Mouse (Mus musculus) lung, embryonic 15.5 days (tissue): ENCODE measurements around the gene Acp5. TPM values are rescaled to one million over a fixed set of nuclear protein-coding genes. Genes with fewer than 3 reads are reported as not detected.

Source experiments
- ATAC-seq: fragments of 200-750 bp; cut with Nextera tagmentation; 2 replicates; pipeline ENCODE4 v1.8.0; 2017; ENCODE audit warnings: moderate number of reproducible peaks, borderline replicate concordance; ENCODE audit not compliant: low FRiP score, low TSS enrichment; ENCODE audit errors: extremely low read depth
- H3K27ac ChIP-seq: fragments of 300-500 bp; sonication (generic); 2 replicates; pipeline ENCODE4 v1.5.1; 2015; ENCODE audit warnings: moderate library complexity, mild to moderate bottlenecking, inconsistent platforms
- H3K27me3 ChIP-seq: fragments of 300-500 bp; sonication (generic); 2 replicates; pipeline ENCODE4 v1.6.1; 2015; ENCODE audit warnings: inconsistent platforms
- H3K36me3 ChIP-seq: fragments of 300-500 bp; sonication (generic); 2 replicates; pipeline ENCODE4 v1.6.1; 2015; ENCODE audit warnings: inconsistent platforms
- H3K4me1 ChIP-seq: fragments of 300-500 bp; sonication (generic); 2 replicates; pipeline ENCODE4 v1.6.1; 2015; ENCODE audit warnings: inconsistent platforms
- H3K4me2 ChIP-seq: fragments of 300-500 bp; sonication (generic); 2 replicates; pipeline ENCODE4 v1.6.1; 2015; ENCODE audit warnings: inconsistent platforms, mild to moderate bottlenecking, moderate library complexity
- H3K4me3 ChIP-seq: fragments of 300-500 bp; sonication (generic); 2 replicates; pipeline ENCODE4 v1.5.1; 2015; ENCODE audit warnings: mild to moderate bottlenecking, inconsistent platforms
- H3K9ac ChIP-seq: fragments of 300-500 bp; sonication (generic); 2 replicates; pipeline ENCODE4 v1.6.1; 2015; ENCODE audit warnings: inconsistent platforms
- H3K9me3 ChIP-seq: fragments of 300-500 bp; sonication (generic); 2 replicates; pipeline ENCODE4 v1.6.1; 2016; ENCODE audit warnings: inconsistent platforms
- WGBS: fragments of 180-500 bp; shearing (Covaris S2); methylation state at CpG from one replicate; pipeline ENCODE4 v1.1.7; 2015; 5-methylcytosine and 5-hydroxymethylcytosine counted together
- polyA plus RNA-seq: library from polyadenylated mRNA; unstranded; fragments of >200 nt; fragmentation: Nextera tagmentation; extraction: Ambion mirVana; gene quantifications from 2 replicates; pipeline ENCODE4 v1.2.1, GENCODE M21; 2015

Gene Acp5
- polyA plus RNA-seq, 1 experiment from 2014 or later: 6.4 TPM

DNA sequence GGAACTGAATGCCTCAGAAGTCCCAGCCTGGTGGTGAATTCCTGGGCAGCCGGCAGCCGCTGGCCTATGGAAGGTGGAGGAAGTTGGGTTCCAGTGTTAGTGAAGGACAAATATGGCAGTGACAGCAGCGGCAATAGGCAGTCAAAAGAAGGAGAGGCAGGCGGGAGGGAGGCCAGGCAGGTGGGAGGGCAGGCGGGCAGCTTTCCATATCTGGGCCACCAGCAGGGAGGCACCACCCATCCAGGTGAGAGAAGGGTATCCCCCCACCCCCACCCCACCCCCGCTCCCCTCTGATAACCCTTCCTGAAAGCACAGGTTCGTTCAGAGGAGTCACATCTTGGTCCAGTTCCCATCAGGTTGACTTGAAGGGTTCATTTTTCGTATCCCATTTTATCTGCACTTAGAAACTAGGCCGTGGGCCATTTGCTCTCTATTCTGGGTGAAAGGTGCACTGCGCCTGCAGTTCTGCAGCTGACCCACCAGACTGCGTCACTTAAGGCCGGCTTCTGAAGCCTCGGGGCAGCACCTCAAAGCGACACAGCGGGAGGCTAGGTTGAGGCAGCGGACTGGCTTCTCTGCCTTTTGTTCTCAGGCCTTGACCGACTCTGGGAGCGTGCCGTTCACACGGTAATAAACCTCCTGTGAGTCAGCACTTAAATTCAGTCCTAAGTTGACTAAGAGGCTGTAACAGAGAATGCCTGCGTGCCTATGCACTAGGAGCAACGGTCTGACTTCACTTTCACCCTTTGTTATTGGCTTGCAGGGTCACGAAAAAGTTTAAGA is 1.4 kb upstream of the Acp5 start:
- H3K4me1 ChIP-seq: peaks cover 4% of the 10 kb centered on the region; the same call in 1 of the 2 replicates
- H3K9me3 ChIP-seq: no peaks in the 10 kb centered on the region
- ATAC-seq: no peak
- H3K4me2 ChIP-seq: no peak overlapping the region
- no peaks in the 10 kb centered on the region for H3K27me3 ChIP-seq
- 24% methylated on average over 23 of the region's 23 CpGs for WGBS
- H3K36me3 ChIP-seq: no peaks in the 10 kb centered on the region
- no peak overlapping the region for H3K4me3 ChIP-seq
- H3K9ac ChIP-seq: no peak overlapping the region
- no peak overlapping the region for H3K27ac ChIP-seq

DNA sequence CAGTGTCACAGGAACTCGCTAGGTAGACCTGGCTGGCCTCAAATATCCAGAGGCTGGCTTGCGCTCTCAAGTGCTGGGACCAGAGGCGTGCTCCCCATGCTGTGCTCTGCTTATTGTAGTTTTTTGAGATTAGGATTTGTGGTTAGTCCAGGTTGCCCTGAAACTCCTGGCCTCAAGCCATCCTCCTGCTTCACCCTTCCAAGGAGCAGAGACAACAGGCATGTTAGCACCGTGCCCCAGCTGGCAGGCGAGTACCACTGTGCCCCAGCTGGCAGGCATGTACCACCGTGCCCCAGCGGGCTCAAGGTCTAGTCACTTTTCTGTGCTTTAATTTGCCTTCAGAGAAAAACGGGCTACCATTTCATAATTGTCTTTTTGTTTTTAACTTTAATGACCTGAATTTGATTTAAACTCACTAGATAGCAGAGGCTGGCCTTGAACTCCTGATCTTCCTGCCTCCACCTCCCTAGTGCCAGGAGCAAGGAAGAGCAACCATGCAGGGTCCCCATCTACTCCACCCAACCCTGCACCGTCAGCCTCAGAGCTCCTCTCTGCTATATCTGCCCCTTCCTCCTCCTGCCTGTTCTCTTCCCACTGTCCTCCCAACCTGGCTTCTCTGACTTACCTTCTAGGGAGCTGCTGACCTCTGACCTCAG is 395 bp downstream of the Acp5 start:
- H3K9ac ChIP-seq: no peak overlapping the region
- no peak overlapping the region for H3K4me3 ChIP-seq

DNA sequence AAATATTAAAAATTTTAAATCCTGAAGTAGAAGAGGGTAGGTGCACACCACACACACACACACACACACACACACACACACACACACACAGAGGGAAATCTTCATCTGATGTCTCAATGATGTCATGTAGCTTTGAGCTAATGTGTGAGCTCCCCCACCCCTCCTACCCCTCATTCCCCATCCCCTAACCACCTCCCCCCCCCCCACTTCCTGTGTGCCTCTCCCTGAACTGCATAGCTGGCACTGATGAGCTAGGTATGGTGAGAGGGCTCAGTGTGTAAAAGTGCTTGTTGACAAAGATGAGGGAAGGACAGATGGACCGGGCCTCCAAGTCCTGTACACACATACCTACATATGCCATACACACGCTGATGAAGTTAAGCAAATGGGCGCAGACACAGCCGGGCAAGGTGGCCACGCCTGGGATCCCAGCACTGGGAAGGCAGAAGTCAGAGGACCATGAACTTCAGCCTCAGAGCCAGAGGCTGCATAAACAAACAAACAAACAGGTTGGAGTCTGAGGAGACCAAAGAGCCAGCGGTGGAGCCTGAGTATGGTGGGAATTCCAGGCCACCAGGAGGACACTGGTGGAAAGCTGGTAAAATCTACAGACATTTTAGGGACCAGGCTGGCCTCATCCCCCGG is 1.1 kb downstream of the Acp5 start:
- H3K9ac ChIP-seq: no peak overlapping the region
- H3K4me1 ChIP-seq: peaks cover 15% of the 10 kb centered on the region
- 67% methylated on average over 7 of the region's 7 CpGs for WGBS
- no peaks in the 10 kb centered on the region for H3K9me3 ChIP-seq
- H3K4me2 ChIP-seq: no peak overlapping the region
- ATAC-seq: no peak
- H3K27me3 ChIP-seq: no peaks in the 10 kb centered on the region
- no peak overlapping the region for H3K4me3 ChIP-seq
- no peaks in the 10 kb centered on the region for H3K36me3 ChIP-seq
- H3K27ac ChIP-seq: no peak overlapping the region

More for the DNA sequence above, 395 bp downstream of the Acp5 start:
- Histone ChIP-seq H3K9me3 (no peaks in the 10 kb centered on the region), H3K27me3 (no peaks in the 10 kb centered on the region), H3K36me3 (no peaks in the 10 kb centered on the region), H3K4me1 (peaks cover 15% of the 10 kb centered on the region), H3K4me2 (no peak overlapping the region), H3K27ac (no peak overlapping the region)
- ATAC-seq: no peak
- WGBS: 77% methylated on average over 9 of the region's 9 CpGs

DNA sequence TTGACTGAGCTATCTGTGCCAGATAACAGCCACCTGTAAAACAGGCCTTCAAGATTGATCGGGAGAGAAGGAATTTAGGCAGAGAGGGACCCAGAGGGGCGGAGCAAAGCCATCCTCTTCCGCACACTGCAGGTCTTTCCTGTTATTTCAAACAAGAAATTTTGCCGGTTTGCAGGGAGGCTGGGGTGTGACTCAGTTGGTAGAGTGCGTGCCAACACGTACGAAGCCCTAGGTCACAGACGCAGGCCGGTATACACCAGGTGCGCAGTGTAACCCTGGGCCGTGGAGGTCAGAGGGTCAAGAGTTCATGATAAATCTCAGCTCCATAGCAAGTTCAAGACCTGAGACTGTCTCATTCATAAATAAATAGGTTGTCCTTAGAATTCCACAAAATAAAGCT is 3.3 kb downstream of the Acp5 start:
- WGBS: 25% methylated on average over 11 of the region's 11 CpGs
- H3K27me3 ChIP-seq: no peaks in the 10 kb centered on the region
- no peak overlapping the region for H3K9ac ChIP-seq
- H3K27ac ChIP-seq: no peak overlapping the region
- H3K4me3 ChIP-seq: peak overlapping the region; percentile 37
- peaks cover 15% of the 10 kb centered on the region for H3K4me1 ChIP-seq
- no peaks in the 10 kb centered on the region for H3K9me3 ChIP-seq
- peak overlapping the region; percentile 85 for H3K4me2 ChIP-seq
- no peaks in the 10 kb centered on the region for H3K36me3 ChIP-seq
- no peak for ATAC-seq

DNA sequence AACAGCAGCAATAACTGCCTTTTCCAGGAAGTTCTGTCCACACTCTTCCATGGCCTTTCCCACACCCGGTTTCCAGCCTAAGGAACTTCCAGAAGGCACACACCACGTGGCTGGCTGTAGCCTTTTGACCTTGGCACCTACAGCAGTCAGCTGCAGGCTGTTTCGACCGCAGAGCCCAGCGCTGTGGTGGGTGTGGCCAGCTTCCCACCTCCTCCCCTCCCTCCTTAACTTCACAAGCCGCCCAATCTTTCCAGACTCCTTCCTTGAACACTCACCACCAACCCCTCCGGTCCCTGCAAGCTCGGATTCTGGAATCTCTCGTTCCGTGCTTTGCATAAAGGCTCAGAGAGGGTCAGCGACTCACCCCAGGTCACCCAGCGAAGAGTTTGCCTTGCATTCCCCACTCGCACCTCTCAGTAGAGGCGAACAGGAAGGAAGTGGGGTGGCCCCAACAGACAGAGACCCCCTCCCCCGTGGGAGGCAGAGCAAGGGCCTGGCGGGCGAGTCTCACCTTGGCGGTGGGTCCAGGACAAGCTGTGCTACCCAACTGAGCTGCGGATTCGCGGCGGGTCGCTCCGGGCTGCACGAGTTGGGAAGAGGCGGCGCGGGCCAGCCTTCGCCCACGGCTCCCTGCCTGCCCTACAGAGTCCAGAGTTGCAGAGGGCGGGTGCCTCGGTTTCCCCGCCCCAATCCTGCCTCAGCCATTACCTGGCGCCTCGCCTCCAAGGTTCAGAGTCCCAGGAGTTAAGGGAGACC is 4.1 kb downstream of the Acp5 start:
- peak overlapping the region; percentile 37 for H3K4me3 ChIP-seq
- H3K9me3 ChIP-seq: no peaks in the 10 kb centered on the region
- peak overlapping the region; percentile 39 for H3K9ac ChIP-seq
- no peaks in the 10 kb centered on the region for H3K36me3 ChIP-seq
- peak; percentile 67; the same call in 1 of the 2 replicates for ATAC-seq
- H3K27ac ChIP-seq: no peak overlapping the region
- H3K4me1 ChIP-seq: peaks cover 15% of the 10 kb centered on the region
- peak overlapping the region; percentile 85 for H3K4me2 ChIP-seq
- H3K27me3 ChIP-seq: no peaks in the 10 kb centered on the region
- WGBS: 2% methylated on average over 35 of the region's 35 CpGs

DNA sequence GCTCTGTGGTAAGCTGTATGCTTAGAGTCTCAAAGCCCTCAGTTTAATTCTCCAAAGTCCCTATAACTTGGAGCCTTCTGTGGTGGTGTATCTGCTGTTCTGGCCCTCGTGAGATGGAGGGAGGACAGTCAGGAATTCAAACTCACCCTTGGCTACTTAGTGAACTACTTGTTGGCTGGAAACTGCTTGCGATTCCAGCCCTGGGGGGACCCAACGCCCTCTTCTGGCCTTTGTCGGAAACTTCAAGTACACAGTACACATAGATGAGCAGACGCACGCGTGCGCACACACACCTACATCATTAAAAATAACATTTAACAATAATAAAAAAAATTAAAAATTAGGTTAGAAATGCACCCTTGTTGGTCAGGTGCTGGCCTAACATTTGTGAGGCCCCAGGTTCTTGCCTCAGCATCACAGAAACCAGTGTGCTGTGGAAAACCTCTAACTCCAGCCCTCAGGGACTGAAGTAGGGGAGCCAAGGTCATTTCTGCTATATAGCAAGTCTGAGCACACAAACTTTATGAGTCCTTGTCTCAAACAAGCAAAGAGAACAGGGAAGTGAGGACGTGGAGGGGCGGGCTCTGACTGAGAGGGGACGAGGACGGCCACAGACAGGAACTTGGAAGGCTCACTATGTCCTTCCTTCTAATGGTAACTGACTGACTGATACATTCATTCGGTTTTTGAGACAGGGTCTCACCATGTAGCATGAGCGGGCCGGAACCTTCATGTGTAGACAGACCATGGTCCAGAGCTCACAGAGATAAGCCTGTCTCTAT is 10.1 kb downstream of the Acp5 start:
- no peaks in the 10 kb centered on the region for H3K27me3 ChIP-seq
- ATAC-seq: no peak
- no peak overlapping the region for H3K4me2 ChIP-seq
- no peaks in the 10 kb centered on the region for H3K4me1 ChIP-seq
- H3K27ac ChIP-seq: no peak overlapping the region
- 84% methylated on average over 15 of the region's 15 CpGs for WGBS
- H3K4me3 ChIP-seq: no peak overlapping the region
- no peaks in the 10 kb centered on the region for H3K36me3 ChIP-seq
- no peaks in the 10 kb centered on the region for H3K9me3 ChIP-seq
- no peak overlapping the region for H3K9ac ChIP-seq

DNA sequence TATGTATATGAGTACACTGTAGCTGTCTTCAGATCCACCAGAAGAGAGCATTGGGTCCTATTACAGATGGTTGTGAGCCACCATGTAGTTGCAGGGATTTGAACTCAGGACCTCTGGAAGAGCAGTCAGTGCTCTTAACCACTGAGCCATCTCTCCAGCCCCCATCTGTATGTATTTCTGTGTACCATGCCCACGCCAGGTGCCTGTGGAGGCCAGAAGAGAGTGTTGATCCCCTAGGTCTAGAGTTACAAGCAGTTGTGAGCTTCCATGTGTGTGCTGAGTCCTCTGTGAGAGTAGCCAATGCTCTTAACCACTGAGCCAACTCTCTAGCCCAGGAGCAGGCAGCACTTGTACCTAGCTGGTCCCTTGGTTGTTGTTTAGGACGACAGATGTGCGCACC is 11.3 kb downstream of the Acp5 start:
- no peak overlapping the region for H3K4me2 ChIP-seq
- WGBS: 80% methylated on average over 3 of the region's 3 CpGs
- no peaks in the 10 kb centered on the region for H3K27me3 ChIP-seq
- H3K4me1 ChIP-seq: no peaks in the 10 kb centered on the region
- no peak for ATAC-seq
- no peak overlapping the region for H3K4me3 ChIP-seq
- no peak overlapping the region for H3K9ac ChIP-seq
- no peaks in the 10 kb centered on the region for H3K9me3 ChIP-seq
- no peaks in the 10 kb centered on the region for H3K36me3 ChIP-seq
- H3K27ac ChIP-seq: no peak overlapping the region

DNA sequence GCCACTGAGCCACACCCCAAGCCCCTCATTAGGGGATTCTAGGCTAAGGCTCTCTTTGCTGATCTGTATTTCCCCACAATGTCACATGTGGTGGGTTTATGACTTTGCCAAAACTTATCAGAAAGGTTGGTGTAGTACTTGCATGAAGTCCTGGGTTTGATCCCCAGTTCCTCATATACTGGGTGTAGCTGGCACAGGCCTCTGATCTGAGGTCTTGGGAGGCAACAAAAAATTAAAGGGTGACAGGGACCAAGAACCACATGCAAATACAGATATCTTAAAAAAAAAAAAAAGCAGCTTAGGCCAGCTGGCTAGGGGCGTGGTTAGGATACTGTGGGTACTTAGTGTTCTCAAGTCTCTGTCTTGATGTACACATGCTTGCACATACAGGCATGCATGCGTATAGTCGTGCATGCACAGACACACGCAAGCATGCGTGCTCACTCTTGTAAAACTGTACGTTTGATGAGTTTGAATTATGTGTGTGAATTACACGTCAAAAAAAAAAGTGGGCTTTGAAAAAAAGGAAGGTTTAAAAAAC is 12.4 kb downstream of the Acp5 start:
- H3K36me3 ChIP-seq: no peaks in the 10 kb centered on the region
- H3K4me1 ChIP-seq: no peaks in the 10 kb centered on the region
- no peak for ATAC-seq
- 77% methylated on average over 7 of the region's 7 CpGs for WGBS
- no peak overlapping the region for H3K4me3 ChIP-seq
- H3K27ac ChIP-seq: no peak overlapping the region
- H3K9me3 ChIP-seq: no peaks in the 10 kb centered on the region
- no peaks in the 10 kb centered on the region for H3K27me3 ChIP-seq
- H3K4me2 ChIP-seq: no peak overlapping the region
- H3K9ac ChIP-seq: no peak overlapping the region

DNA sequence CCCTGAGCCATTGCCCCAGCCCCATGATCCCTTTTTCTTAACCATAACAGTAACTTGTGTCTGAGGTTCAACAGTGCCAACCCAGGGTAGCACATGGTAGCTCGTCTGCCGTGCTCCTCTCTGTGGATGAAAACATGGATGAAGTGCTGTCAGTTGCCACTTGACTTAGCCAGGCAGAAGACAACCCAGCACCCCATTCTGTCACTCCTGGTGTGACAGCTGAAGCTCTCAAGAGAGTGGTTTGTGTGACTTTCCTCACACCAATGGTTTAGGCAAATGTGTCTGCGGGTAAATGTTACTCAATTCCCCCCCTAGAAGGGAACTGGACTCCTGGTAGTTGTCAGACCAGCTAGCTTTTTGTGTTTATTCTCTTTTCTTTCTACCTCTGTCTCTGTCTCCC is 13.5 kb downstream of the Acp5 start:
- Histone ChIP-seq H3K9me3 (no peaks in the 10 kb centered on the region), H3K4me2 (no peak overlapping the region), H3K27ac (no peak overlapping the region), H3K9ac (no peak overlapping the region), H3K27me3 (no peaks in the 10 kb centered on the region), H3K4me3 (no peak overlapping the region), H3K36me3 (no peaks in the 10 kb centered on the region), H3K4me1 (peaks cover 6% of the 10 kb centered on the region; the same call in 1 of the 2 replicates)
- ATAC-seq: no peak
- WGBS: 50% methylated on average over 3 of the region's 3 CpGs

DNA sequence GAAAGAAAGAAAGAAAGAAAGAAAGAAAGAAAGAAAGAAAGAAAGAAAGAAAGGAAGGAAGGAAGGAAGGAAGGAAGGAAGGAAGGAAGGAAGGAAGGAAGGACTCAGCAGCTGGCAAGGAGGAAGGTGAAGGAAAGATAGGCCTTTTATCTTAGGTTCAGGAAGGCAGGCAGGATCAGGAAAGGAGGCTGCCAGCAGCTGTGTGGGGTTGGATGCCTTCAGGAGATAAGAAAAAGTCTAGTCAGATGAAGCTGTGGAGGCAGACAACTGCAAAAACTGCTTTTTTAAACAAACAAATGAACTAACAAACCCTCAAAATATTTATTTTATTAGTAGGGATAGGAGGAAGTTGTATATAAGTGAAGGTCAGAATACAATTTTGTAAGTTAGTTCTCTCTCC is 14.0 kb downstream of the Acp5 start:
- Histone ChIP-seq H3K9me3 (no peaks in the 10 kb centered on the region), H3K36me3 (no peaks in the 10 kb centered on the region), H3K4me3 (no peak overlapping the region), H3K4me1 (peaks cover 6% of the 10 kb centered on the region; the same call in 1 of the 2 replicates), H3K9ac (no peak overlapping the region), H3K27ac (no peak overlapping the region), H3K4me2 (no peak overlapping the region), H3K27me3 (no peaks in the 10 kb centered on the region)
- ATAC-seq: no peak

DNA sequence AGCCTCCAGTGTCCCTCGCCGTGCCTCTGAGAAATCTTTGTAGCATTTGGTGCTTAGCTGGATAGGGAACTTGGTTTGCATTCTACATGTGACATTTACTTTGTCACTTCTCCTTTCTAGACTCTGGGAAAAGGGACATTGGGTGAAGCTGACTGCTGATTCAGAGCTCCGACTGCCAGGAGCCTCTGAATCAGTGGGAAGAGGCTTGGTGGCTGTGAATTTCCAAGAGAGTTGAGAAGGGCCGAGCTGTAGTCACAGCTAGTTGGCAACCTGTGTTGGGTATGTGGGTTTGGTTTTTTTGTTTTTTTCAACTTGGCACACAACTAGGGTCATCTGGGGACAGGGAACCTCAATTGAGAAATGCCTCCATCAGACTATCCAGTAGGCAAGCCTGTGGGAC is 16.0 kb downstream of the Acp5 start:
- Histone ChIP-seq H3K9ac (no peak overlapping the region), H3K4me3 (no peak overlapping the region), H3K36me3 (no peaks in the 10 kb centered on the region), H3K27ac (no peak overlapping the region), H3K4me1 (peaks cover 15% of the 10 kb centered on the region), H3K4me2 (no peak overlapping the region), H3K27me3 (no peaks in the 10 kb centered on the region), H3K9me3 (no peaks in the 10 kb centered on the region)
- no peak for ATAC-seq
- 84% methylated on average over 4 of the region's 4 CpGs for WGBS
